Mouse (Mus musculus) kidney, postnatal 0 days (tissue): ENCODE data around the gene Tmem126b. TPM values are rescaled to one million over a fixed set of nuclear protein-coding genes. Genes with fewer than 3 reads are reported as not detected.

ENCODE experiments used
- ATAC-seq: fragments of 200-750 bp; cut with Nextera tagmentation; replicated peaks from 2 replicates; pipeline ENCODE4 v1.8.0; 2017; ENCODE audit warnings: low read depth, moderate number of reproducible peaks, moderate TSS enrichment, moderate library complexity; ENCODE audit not compliant: low FRiP score
- DNase-seq: peaks from one replicate; pipeline ENCODE4 v3.0.0-alpha.2; 2016; ENCODE audit warnings: low spot score
- H3K27ac ChIP-seq: fragments of 300-500 bp; sonication (generic); 2 replicates; pipeline ENCODE4 v1.5.1; 2014; ENCODE audit warnings: mild to moderate bottlenecking
- H3K27me3 ChIP-seq: fragments of 300-500 bp; sonication (generic); 2 replicates; pipeline ENCODE4 v1.6.1; 2014; ENCODE audit warnings: low read length, mixed read lengths; ENCODE audit not compliant: insufficient read depth
- H3K36me3 ChIP-seq: fragments of 300-500 bp; sonication (generic); 2 replicates; pipeline ENCODE4 v1.6.1; 2014; ENCODE audit warnings: low read length, mixed read lengths; ENCODE audit not compliant: insufficient read depth
- H3K4me1 ChIP-seq: fragments of 300-500 bp; sonication (generic); replicated peaks from 2 replicates; pipeline ENCODE4 v1.6.1; 2014; ENCODE audit warnings: antibody characterized with exemption, low read length, mixed read lengths; ENCODE audit not compliant: insufficient read depth
- H3K4me2 ChIP-seq: fragments of 300-500 bp; sonication (generic); 2 replicates; pipeline ENCODE4 v1.6.1; 2014; ENCODE audit warnings: mild to moderate bottlenecking, low read length, moderate library complexity, mixed read lengths
- H3K4me3 ChIP-seq: fragments of 300-500 bp; sonication (generic); replicated peaks from 2 replicates; pipeline ENCODE4 v1.5.1; 2014; ENCODE audit warnings: low read depth, low read length
- H3K9ac ChIP-seq: fragments of 300-500 bp; sonication (generic); 2 replicates; pipeline ENCODE4 v1.6.1; 2014; ENCODE audit warnings: low read depth, low read length
- H3K9me3 ChIP-seq: fragments of 300-500 bp; sonication (generic); replicated peaks from 2 replicates; pipeline ENCODE4 v1.6.1; 2016; ENCODE audit warnings: low read length, inconsistent platforms, mixed read lengths
- CTCF ChIP-seq: IDR thresholded peaks from 2 replicates; pipeline ENCODE4 v1.5.1; 2016; ENCODE audit warnings: antibody characterized with exemption, low read depth, mild to moderate bottlenecking, moderate library complexity
- WGBS: fragments of 180-500 bp; shearing (Covaris S2); extraction: QIAGEN DNeasy Blood & Tissue Kit; methylation state at CpG from one replicate; pipeline ENCODE4 v1.1.7; 2014; 5-methylcytosine and 5-hydroxymethylcytosine counted together
- polyA plus RNA-seq: library from polyadenylated mRNA; unstranded; fragments of >200 nt; fragmentation: Nextera tagmentation; extraction: Ambion mirVana; gene quantifications from 2 replicates; pipeline ENCODE4 v1.2.1, GENCODE M21; 2015

The Tmem126b gene
- polyA plus RNA-seq, 1 experiment from 2014 or later = 34.0 TPM

GRCm38 (mm10) chr7:90444206-90444605, 31.6 kb downstream of the Tmem126b start:
- no peak for TF ChIP-seq CTCF

GRCm38 (mm10) chr7:90443101-90444091, 32.4 kb downstream of the Tmem126b start:
- Histone ChIP-seq H3K4me1 (no peaks in the 10 kb centered on the region; the same call in 1 of the 2 replicates), H3K27me3 (no peaks in the 10 kb centered on the region), H3K4me3 (peak overlapping the region; percentile 94), H3K9ac (peak overlapping the region; percentile 98), H3K27ac (peak overlapping the region; percentile 99), H3K9me3 (no peaks in the 10 kb centered on the region), H3K36me3 (0 out of 2 replicates have a peak, but pooled peaks cover 4% of the 10 kb centered on the region), H3K4me2 (peak overlapping the region; percentile 60)
- peak; percentile 53 for TF ChIP-seq CTCF
- DNase-seq (peak; percentile 75), ATAC-seq (peak; percentile 82)
- under 1% methylated on average over 121 of the region's 123 CpGs for WGBS

More at GRCm38 (mm10) chr7:90444206-90444605, 31.6 kb downstream of the Tmem126b start:
- H3K9me3 ChIP-seq = no peaks in the 10 kb centered on the region
- no peak overlapping the region for H3K27ac ChIP-seq
- H3K36me3 ChIP-seq = 0 out of 2 replicates have a peak, but pooled peaks cover 4% of the 10 kb centered on the region
- H3K27me3 ChIP-seq = no peaks in the 10 kb centered on the region
- DNase-seq (no peak), ATAC-seq (no peak)
- WGBS = 0% methylated on average over 6 of the region's 6 CpGs
- H3K4me2 ChIP-seq = peak overlapping the region; percentile 60
- H3K9ac ChIP-seq = peak overlapping the region; percentile 98
- H3K4me1 ChIP-seq = no peaks in the 10 kb centered on the region; the same call in 1 of the 2 replicates
- peak overlapping the region; percentile 94 for H3K4me3 ChIP-seq

GRCm38 (mm10) chr7:90442518-90443080, 33.2 kb downstream of the Tmem126b start, which contains the start of gene Crebzf:
Gene Crebzf, plus strand, starts transcription at chr7:90442729.
- Histone ChIP-seq H3K27ac (peak within 1 kb of the TSS; percentile 99), H3K27me3 (no peaks in the 10 kb centered on the region), H3K4me1 (no peaks in the 10 kb centered on the region; the same call in 1 of the 2 replicates), H3K9ac (peak within 1 kb of the TSS; percentile 98), H3K36me3 (0 out of 2 replicates have a peak, but pooled peaks cover 2% of the 10 kb centered on the region), H3K4me2 (peak within 1 kb of the TSS; percentile 60), H3K4me3 (peak within 1 kb of the TSS; percentile 94), H3K9me3 (no peaks in the 10 kb centered on the region)
- WGBS = under 1% methylated on average over 54 of the region's 54 CpGs
- ATAC-seq (peak; percentile 95), DNase-seq (peak; percentile 99)
- TF ChIP-seq CTCF = no peak

- 8% methylated on average over 4 of the region's 4 CpGs for WGBS
- ATAC-seq = no peak
- Histone ChIP-seq H3K27ac (peak overlapping the region; percentile 99; the same call in 1 of the 2 replicates), H3K4me3 (peak overlapping the region; percentile 94), H3K4me2 (peak overlapping the region; percentile 60), H3K27me3 (no peaks in the 10 kb centered on the region), H3K9me3 (no peaks in the 10 kb centered on the region), H3K9ac (peak overlapping the region; percentile 98), H3K4me1 (no peaks in the 10 kb centered on the region; the same call in 1 of the 2 replicates), H3K36me3 (no peaks in the 10 kb centered on the region)
- DNase-seq = no peak
- no peak for TF ChIP-seq CTCF
These were observed 33.7 kb downstream of the Tmem126b start for GRCm38 (mm10) chr7:90442070-90442469.

- no peak overlapping the region for H3K27ac ChIP-seq
These were observed 35.8 kb downstream of the Tmem126b start for GRCm38 (mm10) chr7:90440044-90440443.

GRCm38 (mm10) chr7:90432221-90432620, 43.6 kb downstream of the Tmem126b start:
- no peak for ATAC-seq
- Histone ChIP-seq H3K9me3 (no peaks in the 10 kb centered on the region), H3K9ac (no peak overlapping the region), H3K4me3 (no peak overlapping the region), H3K4me2 (no peak overlapping the region), H3K4me1 (no peaks in the 10 kb centered on the region), H3K36me3 (no peaks in the 10 kb centered on the region), H3K27me3 (no peaks in the 10 kb centered on the region), H3K27ac (no peak overlapping the region)
- TF ChIP-seq CTCF = no peak
- DNase-seq = no peak

More at GRCm38 (mm10) chr7:90440044-90440443, 35.8 kb downstream of the Tmem126b start:
- no peaks in the 10 kb centered on the region for H3K9me3 ChIP-seq
- no peak for ATAC-seq
- H3K36me3 ChIP-seq = no peaks in the 10 kb centered on the region
- no peak for TF ChIP-seq CTCF
- 86% methylated on average over 4 of the region's 4 CpGs for WGBS
- no peaks in the 10 kb centered on the region; the same call in 1 of the 2 replicates for H3K4me1 ChIP-seq
- no peaks in the 10 kb centered on the region for H3K27me3 ChIP-seq
- H3K4me3 ChIP-seq = no peak overlapping the region
- no peak for DNase-seq
- H3K9ac ChIP-seq = no peak overlapping the region
- H3K4me2 ChIP-seq = no peak overlapping the region
